Mouse (Mus musculus) CH12.LX (cell line): ENCODE measurements around the gene Efnb1.

Source experiments
- CHD2 ChIP-seq: IDR thresholded peaks from 2 replicates; pipeline ENCODE4 v1.6.1; 2011; ENCODE audit warnings: low read length, improper control_type of control experiment
- CTCF ChIP-seq, 2 experiments: IDR thresholded peaks in 1 of 2; conservative IDR thresholded peaks in 1 of 2; 2 replicates each; pipeline ENCODE4 v1.5.1; 2011 to 2012; ENCODE audit warnings: low read depth in 2 of 2, low read length in 2 of 2, improper control_type of control experiment in 1 of 2, inconsistent platforms in 1 of 2, mild to moderate bottlenecking in 1 of 2, moderate library complexity in 1 of 2
- ELF1 ChIP-seq: IDR thresholded peaks from 2 replicates; pipeline ENCODE4 v1.6.1; 2014; ENCODE audit warnings: low read depth, mild to moderate bottlenecking, inconsistent platforms, low read length, improper control_type of control experiment
- EP300 ChIP-seq: IDR thresholded peaks from 2 replicates; pipeline ENCODE4 v1.6.1; 2011; ENCODE audit warnings: low read length, improper control_type of control experiment
- IRF4 ChIP-seq: IDR thresholded peaks from 2 replicates; pipeline ENCODE4 v1.6.1; 2014; ENCODE audit warnings: low read depth, mild to moderate bottlenecking, inconsistent platforms, low read length, improper control_type of control experiment
- JUND ChIP-seq: conservative IDR thresholded peaks from 2 replicates; pipeline ENCODE4 v1.6.1; 2011; ENCODE audit warnings: low read depth, low read length, improper control_type of control experiment
- MAFK ChIP-seq: IDR thresholded peaks from 2 replicates; pipeline ENCODE4 v1.6.1; 2011; ENCODE audit warnings: low read length, improper control_type of control experiment; ENCODE audit not compliant: insufficient replicate concordance
- PAX5 ChIP-seq: IDR thresholded peaks from 2 replicates; pipeline ENCODE4 v1.6.1; 2012; ENCODE audit warnings: low read length, inconsistent platforms, mixed read lengths
- POLR2A ChIP-seq: IDR thresholded peaks from 2 replicates; pipeline ENCODE4 v1.6.1; 2011; ENCODE audit warnings: low read depth, mild to moderate bottlenecking, improper control_type of control experiment, low read length
- POLR2AphosphoS2 ChIP-seq: IDR thresholded peaks from 2 replicates; pipeline ENCODE4 v1.6.1; 2011; ENCODE audit warnings: low read depth, low read length, improper control_type of control experiment
- RCOR1 ChIP-seq: conservative IDR thresholded peaks from 2 replicates; pipeline ENCODE4 v1.6.1; 2012; ENCODE audit warnings: low read depth, mild to moderate bottlenecking, inconsistent platforms, low read length, improper control_type of control experiment
- USF1 ChIP-seq: IDR thresholded peaks from 2 replicates; pipeline ENCODE4 v1.6.1; 2014; ENCODE audit warnings: low read depth, mild to moderate bottlenecking, inconsistent platforms, low read length, improper control_type of control experiment
- USF2 ChIP-seq: conservative IDR thresholded peaks from 2 replicates; pipeline ENCODE4 v1.6.1; 2011; ENCODE audit warnings: low read depth, low read length, improper control_type of control experiment

GRCm38 (mm10) chrX:99198532-99198931 is 62.6 kb downstream of the Efnb1 start:
- TF ChIP-seq ELF1 (no peak), EP300 (no peak), IRF4 (no peak), RCOR1 (no peak), CHD2 (no peak), POLR2AphosphoS2 (no peak), USF2 (no peak), MAFK (no peak), POLR2A (no peak), JUND (no peak), USF1 (no peak), CTCF (conservative IDR thresholded peaks at IDR 0.05 in 1 of 2, IDR thresholded peaks at IDR 0.05 in 1 of 2; ENCODE audit: low read depth in 2 of 2, low read length in 2 of 2) (no peak), PAX5 (no peak)
